Mouse (Mus musculus) CD4-positive, CD25-positive, alpha-beta regulatory T cell (primary cell): ENCODE measurements around the gene Mmp12. TPM values are rescaled to one million over a fixed set of nuclear protein-coding genes. Genes with fewer than 3 reads are reported as not detected.

ENCODE experiments used
- polyA plus RNA-seq: library from polyadenylated mRNA; unstranded; fragments of 100-300 nt; shearing (Covaris generic); gene quantifications from one replicate; pipeline ENCODE4 v1.2.1, GENCODE M21; 2017

Mmp12 gene
- polyA plus RNA-seq = 0.37 TPM

GRCm38 (mm10) chr9:7344107-7344506 lies at the start of gene Mmp12:
Gene Mmp12 (plus strand): TSS chr9:7344381.

GRCm38 (mm10) chr9:7387947-7388346 lies 43.8 kb downstream of the Mmp12 start, which contains the start of gene Mmp1b:
Gene Mmp1b (minus strand): TSS chr9:7388047.

Other genes with a start within 250 kb of the Mmp12 start
- 7.4 TPM for gene Dync2h1, start 159.9 kb upstream of the Mmp12 start, polyA plus RNA-seq
- 206 TPM for gene Dcun1d5, start 159.9 kb upstream of the Mmp12 start, polyA plus RNA-seq
- gene Mmp13, start 71.9 kb upstream of the Mmp12 start, polyA plus RNA-seq = not detected
- not detected for gene Mmp1b, start 43.7 kb downstream of the Mmp12 start, polyA plus RNA-seq
- not detected for gene Mmp3, start 101.4 kb downstream of the Mmp12 start, polyA plus RNA-seq
- not detected for gene Mmp10, start 158.0 kb downstream of the Mmp12 start, polyA plus RNA-seq
- gene Mmp8, start 214.1 kb downstream of the Mmp12 start, polyA plus RNA-seq = not detected
- not detected for gene Mmp27, start 227.0 kb downstream of the Mmp12 start, polyA plus RNA-seq